Mouse (Mus musculus): ENCODE measurements around the gene Spen.

- TF ChIP-seq CTCF (IDR thresholded peaks at IDR 0.05) = no peak
- TF ChIP-seq POLR2A (IDR thresholded peaks at IDR 0.05; ENCODE audit: insufficient read depth, low read depth, low read length) = no peak
- no peak for TF ChIP-seq EP300 (IDR thresholded peaks at IDR 0.05; ENCODE audit: insufficient read depth, low read depth, low read length)
These were observed 34.4 kb upstream of the Spen start for GRCm38 (mm10) chr4:141572668-141573358.

Measured in heart, adult 2 months (tissue).